14 mouse cellular contexts compared by ENCODE assay signal in genomic region chr4:140218384-140218783, GRCm38 (mm10). TPM values are rescaled to one million over a fixed set of nuclear protein-coding genes. Genes with fewer than 3 reads are reported as not detected.
DNase-seq lines count a peak whose midpoint lies in the region; ATAC-seq and TF ChIP-seq lines count a peak whose summit lies in the region.
"Had no signal": no experiment of that assay in that cellular context is flagged by ENCODE, and none has a peak within 500 bp of the region (broad histone marks: within the 10 kb centered on the region; RNA-seq: fewer than 3 reads in every experiment).

No protein-coding gene starts in this region.

- no peak overlapping the region; the same call in 1 of the 2 replicates for H3K9ac ChIP-seq in hindbrain, embryonic 11.5 days (ENCODE audit: low read depth, low read length)
- no peak overlapping the region; the same call in 1 of the 2 replicates for H3K9ac ChIP-seq in midbrain, embryonic 14.5 days (replicated peaks; ENCODE audit: low read length)
- H3K9ac ChIP-seq: embryonic facial prominence, embryonic 12.5 days; heart, embryonic 12.5 days; limb, embryonic 13.5 days had no signal

- peak; percentile 51 to 66 for DNase-seq in layer of hippocampus, postnatal 10 days (ENCODE audit: low spot score in 2 of 2)
- no peak for DNase-seq in layer of hippocampus, postnatal 25 days (ENCODE audit: extremely low spot score in 1 of 2, low spot score in 1 of 2)
- DNase-seq in brain, embryonic 14.5 days (ENCODE audit: low read depth): peak; percentile 89
- DNase-seq in hindbrain, embryonic 11.5 days (ENCODE audit: low spot score): peak; percentile 58
- DNase-seq in midbrain, embryonic 14.5 days: peak; percentile 69
- DNase-seq in embryo, embryonic 10.5 days (ENCODE audit: low spot score): no peak
- DNase-seq in urinary bladder, postnatal 10 days (ENCODE audit: low spot score): no peak
- no peak for DNase-seq in lung, postnatal 14 days
- DNase-seq: kidney, postnatal 14 days; thymus, postnatal 14 days had no signal

- H3K4me3 ChIP-seq in hindbrain, embryonic 11.5 days (ENCODE audit: low read depth, low read length): no peak overlapping the region
- no peak overlapping the region for H3K4me3 ChIP-seq in midbrain, embryonic 14.5 days (replicated peaks; ENCODE audit: low read depth, low read length)
- H3K4me3 ChIP-seq: embryonic facial prominence, embryonic 12.5 days; heart, embryonic 12.5 days; limb, embryonic 13.5 days had no signal

- no peak overlapping the region for H3K4me2 ChIP-seq in hindbrain, embryonic 11.5 days (replicated peaks; ENCODE audit: low read depth, low read length)
- H3K4me2 ChIP-seq in midbrain, embryonic 14.5 days (ENCODE audit: low read length): no peak overlapping the region
- H3K4me2 ChIP-seq: embryonic facial prominence, embryonic 12.5 days; heart, embryonic 12.5 days; limb, embryonic 13.5 days had no signal

- TF ChIP-seq CTCF in brain, embryonic 14.5 days (IDR thresholded peaks at IDR 0.05; ENCODE audit: borderline replicate concordance, extremely low read depth, insufficient read depth, insufficient read length): no peak

- peaks cover 30% of the 10 kb centered on the region for H3K4me1 ChIP-seq in hindbrain, embryonic 11.5 days (replicated peaks; ENCODE audit: control insufficient read depth, insufficient read depth, low read length)
- H3K4me1 ChIP-seq in midbrain, embryonic 14.5 days (ENCODE audit: control insufficient read depth, insufficient read depth, low read length): peaks cover 51% of the 10 kb centered on the region
- H3K4me1 ChIP-seq: heart, embryonic 12.5 days had no signal

- peak overlapping the region; percentile 82 for H3K27ac ChIP-seq in hindbrain, embryonic 11.5 days (ENCODE audit: low read depth, low read length)
- H3K27ac ChIP-seq in midbrain, embryonic 14.5 days (replicated peaks; ENCODE audit: low read depth, low read length): peak overlapping the region; percentile 68
- H3K27ac ChIP-seq: embryonic facial prominence, embryonic 12.5 days; limb, embryonic 13.5 days had no signal

- H3K27me3 ChIP-seq in hindbrain, embryonic 11.5 days (ENCODE audit: control insufficient read depth, insufficient read depth, low read length): no peaks in the 10 kb centered on the region
- no peaks in the 10 kb centered on the region for H3K27me3 ChIP-seq in midbrain, embryonic 14.5 days (ENCODE audit: control insufficient read depth, insufficient read depth, low read length)

- no peak for TF ChIP-seq POLR2A in brain, embryonic 14.5 days (IDR thresholded peaks at IDR 0.05; ENCODE audit: borderline replicate concordance, extremely low read depth, insufficient read depth, insufficient read length, poor library complexity, severe bottlenecking)

- no peaks in the 10 kb centered on the region for H3K9me3 ChIP-seq in hindbrain, embryonic 11.5 days (ENCODE audit: control insufficient read depth, low read length)
- H3K9me3 ChIP-seq in midbrain, embryonic 14.5 days (ENCODE audit: control insufficient read depth, low read length): no peaks in the 10 kb centered on the region
- H3K9me3 ChIP-seq: embryonic facial prominence, embryonic 12.5 days; heart, embryonic 12.5 days; limb, embryonic 13.5 days had no signal

- ATAC-seq in hindbrain, embryonic 11.5 days (ENCODE audit: low FRiP score): peak; percentile 63
- ATAC-seq in midbrain, embryonic 14.5 days (ENCODE audit: low FRiP score, low TSS enrichment): peak; percentile 56

- H3K36me3 ChIP-seq in hindbrain, embryonic 11.5 days (ENCODE audit: control insufficient read depth, insufficient read depth, low read length): no peaks in the 10 kb centered on the region
- H3K36me3 ChIP-seq in midbrain, embryonic 14.5 days (ENCODE audit: control insufficient read depth, insufficient read depth, low read length): no peaks in the 10 kb centered on the region
- H3K36me3 ChIP-seq: embryonic facial prominence, embryonic 12.5 days; heart, embryonic 12.5 days; limb, embryonic 13.5 days had no signal

- 36% methylated on average over 5 of the region's 5 CpGs for WGBS in hindbrain, embryonic 11.5 days
- 19% methylated on average over 5 of the region's 5 CpGs for whole genome bisulfite sequencing in midbrain, embryonic 14.5 days

RNA-seq across cellular contexts. Expression of gene Igsf21, which starts 28.2 kb away (rescaled TPM):
- total RNA-seq in layer of hippocampus, postnatal 10 days (2021): 10 to 100 TPM; 96.1 to 97.0 TPM
- 10 to 100 TPM; 43.1 to 50.8 TPM for total RNA-seq in layer of hippocampus, postnatal 25 days (2021)
- polyA plus RNA-seq in brain, embryonic 14.5 days (2012; rRNA removed): 16.1 and 36.1 TPM in 2 replicates
- 8.1 and 9.4 TPM in 2 replicates for polyA plus RNA-seq in hindbrain, embryonic 11.5 days (2014; fragmentation: Nextera tagmentation; extraction: Ambion mirVana)
- 64.9 and 77.6 TPM in 2 replicates for polyA plus RNA-seq in midbrain, embryonic 14.5 days (2014; fragmentation: Nextera tagmentation; extraction: Ambion mirVana)
- total RNA-seq: neutrophil, adult 5-6 weeks had no signal

Comparison
In these comparisons a context has a peak if more than half of its experiments do, and no peak if none do; other contexts are left out.
1. DNase-seq: peak in layer of hippocampus, postnatal 10 days (2 of 2), brain, embryonic 14.5 days (single experiment), hindbrain, embryonic 11.5 days (single experiment) and midbrain, embryonic 14.5 days (single experiment); none in layer of hippocampus, postnatal 25 days (0 of 2), embryo, embryonic 10.5 days (single experiment), urinary bladder, postnatal 10 days (single experiment) and lung, postnatal 14 days (single experiment).